Mouse (Mus musculus) left cerebral cortex, adult 8-10 months (tissue): ENCODE results near the gene Gm20388. TPM values are rescaled to one million over a fixed set of nuclear protein-coding genes. Genes with fewer than 3 reads are reported as not detected.

Source experiments
- DNase-seq, 2 experiments: peaks; one replicate each; pipeline ENCODE4 v3.0.0; 2022; ENCODE audit warnings: low spot score in 2 of 2
- total RNA-seq, 4 experiments: library from RNA; stranded (reverse); gene quantifications; 2 replicates each; pipeline ENCODE4 v1.2.4; 2022

Gene Gm20388
- total RNA-seq, 4 experiments from 2014 or later: 10.4 to 20.8 (median 16.4) TPM

DNA sequence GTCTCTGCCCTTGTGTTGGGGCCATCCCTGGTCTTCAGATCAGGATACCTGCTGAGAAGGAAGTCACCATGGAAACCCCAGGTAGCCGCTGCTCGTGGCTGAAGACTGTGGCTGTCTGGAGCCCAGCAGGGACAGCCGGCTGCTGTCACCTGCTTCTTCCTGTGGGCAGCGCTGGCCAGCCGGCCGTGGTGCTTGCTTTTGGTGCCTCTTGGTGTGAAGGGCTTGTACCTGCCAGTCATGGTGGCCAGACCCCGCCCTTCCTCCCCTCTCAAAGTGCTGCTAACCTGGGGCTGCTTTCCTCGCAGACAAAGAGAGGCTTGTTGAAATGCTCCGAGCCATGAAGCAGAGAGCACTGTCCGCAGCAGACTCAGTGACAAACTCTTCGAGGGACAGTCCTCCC lies 663.2 kb downstream of the Gm20388 start:
- peak in 1 of 2 experiments; percentile 9 for DNase-seq

DNA sequence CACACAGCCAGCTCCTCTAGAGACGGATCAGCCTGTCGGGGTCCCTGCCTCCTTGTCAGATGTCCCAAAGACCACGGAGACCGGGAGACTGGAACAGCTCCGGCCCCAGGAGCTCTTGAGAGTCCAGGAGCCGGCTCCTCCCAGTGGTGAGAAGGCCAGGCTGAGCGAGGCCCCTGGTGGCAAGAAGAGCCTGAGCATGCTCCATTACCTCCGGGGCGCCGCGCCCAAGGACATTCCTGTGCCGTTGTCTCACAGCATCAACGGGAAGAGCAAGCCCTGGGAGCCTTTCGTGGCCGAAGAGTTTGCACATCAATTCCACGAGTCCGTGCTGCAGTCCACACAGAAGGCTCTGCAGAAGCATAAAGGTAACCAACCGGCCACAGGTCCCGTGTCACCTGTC lies 664.3 kb downstream of the Gm20388 start:
- DNase-seq: peak in 1 of 2 experiments; percentile 10

- DNase-seq: no peak
These were observed 665.2 kb downstream of the Gm20388 start for GRCm38 (mm10) chr8:120575801-120576200.

DNA sequence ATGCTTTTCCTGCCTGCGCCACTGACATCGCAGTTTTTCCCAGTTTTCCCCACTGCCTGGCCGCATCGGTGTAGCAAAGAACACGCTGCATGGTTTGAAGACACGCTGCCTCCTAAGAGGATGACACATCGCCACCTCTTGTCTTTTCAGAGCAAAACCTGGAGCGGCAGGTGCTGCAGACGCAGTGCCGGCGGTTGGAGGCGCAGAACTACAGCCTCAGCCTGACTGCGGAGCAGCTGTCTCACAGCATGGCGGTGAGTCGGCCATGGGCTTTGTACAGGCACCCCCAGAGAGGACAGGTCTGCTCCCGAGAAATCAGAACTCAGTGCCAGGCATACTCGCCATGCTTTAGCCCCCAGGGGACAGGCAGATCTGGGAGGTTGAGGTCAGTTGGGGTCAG lies 667.2 kb downstream of the Gm20388 start:
- DNase-seq: no peak

DNA sequence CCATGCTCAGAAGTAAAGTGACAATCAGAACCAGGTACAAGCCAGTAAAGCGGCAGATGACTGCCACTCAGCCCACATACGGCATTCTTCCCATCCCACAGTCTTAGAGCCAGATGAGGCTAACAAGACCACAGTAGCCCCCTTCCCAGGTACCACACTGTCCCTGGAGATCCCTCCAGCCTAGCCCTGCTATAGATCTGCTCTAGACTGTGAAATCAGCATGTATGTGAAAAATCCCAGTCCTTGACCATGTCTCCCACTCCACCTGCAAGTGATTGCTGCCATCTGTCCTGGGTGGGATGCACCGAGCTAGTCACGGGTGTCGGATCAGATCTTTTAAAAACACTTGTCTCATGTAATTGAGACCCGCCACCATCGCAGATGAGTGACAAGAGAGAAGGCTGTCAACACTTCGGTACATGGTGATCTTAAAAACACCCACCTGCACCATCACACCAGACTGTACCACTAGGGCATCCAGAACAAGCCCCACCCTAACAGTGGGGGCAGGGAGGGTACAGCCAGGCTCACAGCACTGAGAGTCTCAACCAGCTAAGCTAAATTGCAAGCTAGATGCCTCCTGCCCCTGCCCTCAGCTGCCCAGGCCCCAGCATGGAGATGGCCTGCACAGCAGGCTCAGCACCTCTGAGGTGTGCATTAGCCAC lies 669.8 kb downstream of the Gm20388 start:
- no peak for DNase-seq

DNA sequence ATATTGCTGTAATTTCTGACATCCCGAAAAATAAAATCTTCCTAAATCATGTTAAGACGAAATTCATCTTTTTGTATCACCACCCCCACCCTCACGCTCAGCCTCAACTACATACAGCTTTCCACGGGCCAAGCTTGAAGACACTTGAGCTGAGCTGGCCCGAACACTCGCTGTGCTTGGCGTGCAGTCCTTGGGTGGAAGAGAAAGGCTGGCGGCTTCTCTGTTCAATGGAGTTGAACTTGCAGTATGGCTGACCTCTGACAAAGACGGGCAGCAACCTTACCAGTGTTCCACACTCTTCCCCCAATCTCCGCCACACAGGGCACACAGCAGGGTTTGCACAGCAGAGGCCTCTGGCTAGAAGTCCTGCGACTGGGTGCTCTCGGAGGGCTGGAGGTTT lies 670.7 kb downstream of the Gm20388 start:
- DNase-seq: no peak

- no peak for DNase-seq
These were observed 671.2 kb downstream of the Gm20388 start for GRCm38 (mm10) chr8:120581811-120582210.

DNA sequence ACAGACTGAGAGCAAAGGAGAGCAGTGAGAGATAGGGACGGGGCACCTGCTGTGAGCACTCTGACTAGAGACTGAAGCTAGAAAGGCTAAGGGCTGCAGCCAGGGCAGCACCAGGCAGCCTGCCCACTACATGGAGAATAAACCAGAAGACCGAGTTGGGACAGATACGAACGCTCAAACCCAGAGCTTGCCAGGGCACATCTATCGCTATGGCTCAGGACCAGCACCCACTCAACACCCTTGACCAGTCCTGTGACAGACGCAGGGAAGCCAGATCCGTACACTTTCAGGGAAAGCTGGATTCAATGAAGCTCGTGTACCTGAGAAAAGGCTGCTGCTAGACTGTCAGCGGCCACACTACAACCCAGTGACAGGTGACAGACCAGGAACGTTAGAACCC lies 674.9 kb downstream of the Gm20388 start:
- no peak for DNase-seq

- peak; percentile 97 to 99 for DNase-seq
These were observed 678.5 kb downstream of the Gm20388 start, which contains the start of gene Gins2 for GRCm38 (mm10) chr8:120588908-120589771. TSS of gene Gins2 (minus strand) at chr8:120589304.

DNA sequence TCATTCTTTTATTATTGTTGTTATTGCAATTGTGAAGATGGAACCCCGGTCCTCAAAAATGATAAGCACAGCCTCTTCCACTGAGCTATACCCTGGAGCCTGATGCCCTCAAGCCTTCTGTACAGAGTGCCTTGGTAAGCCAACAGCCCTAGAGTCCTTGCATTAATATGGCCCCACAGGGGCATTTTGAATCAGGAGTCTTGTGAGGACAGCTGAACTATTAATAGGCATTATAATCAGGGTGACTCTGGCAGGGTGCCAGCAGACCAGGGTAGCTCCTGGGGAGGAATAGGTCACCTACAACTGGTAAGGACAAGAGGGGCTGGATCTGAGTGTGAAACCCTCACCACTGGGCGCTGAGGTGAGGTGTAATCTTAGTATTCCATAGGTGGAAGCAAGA lies 679.3 kb downstream of the Gm20388 start:
- no peak for DNase-seq

DNA sequence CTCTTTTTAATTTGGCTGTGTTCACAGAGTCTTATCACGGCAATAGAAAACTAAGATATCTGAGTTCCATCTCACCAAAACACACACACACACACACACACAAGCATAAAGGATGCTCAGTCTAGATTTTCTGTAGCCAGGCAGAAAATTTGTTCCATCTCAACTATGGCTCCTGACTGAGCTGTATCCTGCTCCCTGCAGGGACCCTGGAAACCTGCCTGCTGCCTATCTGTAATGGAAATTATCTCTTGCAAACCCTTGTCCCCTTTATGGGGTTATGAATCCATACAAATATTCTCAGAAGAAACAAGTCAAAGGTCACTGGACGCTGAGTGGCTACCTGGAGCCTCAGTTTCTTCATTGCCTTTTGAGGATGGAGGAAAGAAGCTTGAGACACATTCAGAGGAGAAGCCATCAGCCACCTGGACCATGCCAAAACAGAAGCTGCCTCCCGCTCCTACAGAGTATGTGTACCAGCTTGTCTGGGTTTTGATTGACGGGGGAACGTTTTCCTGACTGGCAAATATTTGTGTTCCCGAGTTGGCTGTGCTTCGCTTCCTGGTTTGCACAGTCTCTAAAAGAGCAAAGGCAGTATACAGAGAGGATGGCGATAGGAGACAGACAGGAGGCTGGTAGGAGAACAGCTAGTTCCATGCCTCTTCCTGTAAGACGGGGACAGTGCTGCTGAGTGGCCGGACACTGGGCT lies 681.1 kb downstream of the Gm20388 start:
- DNase-seq: no peak

DNA sequence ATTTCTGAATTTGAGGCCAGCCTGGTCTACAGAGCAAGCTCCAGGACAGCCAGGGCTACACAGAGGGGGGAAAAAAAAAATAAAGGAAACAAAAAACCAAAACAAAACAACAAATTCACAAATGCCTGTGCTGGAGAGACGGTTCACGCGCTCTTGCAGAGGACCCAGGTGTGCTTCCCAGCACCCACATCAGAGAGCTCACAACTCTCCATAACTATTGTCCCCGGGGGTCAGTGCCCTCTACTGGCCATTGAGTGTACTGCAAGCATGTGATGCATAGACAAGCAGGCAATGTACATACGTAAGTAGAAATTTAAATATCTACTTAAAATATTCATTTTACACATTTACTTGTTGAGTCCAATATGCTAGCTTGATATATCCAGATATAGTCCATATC lies 683.9 kb downstream of the Gm20388 start:
- no peak for DNase-seq

DNA sequence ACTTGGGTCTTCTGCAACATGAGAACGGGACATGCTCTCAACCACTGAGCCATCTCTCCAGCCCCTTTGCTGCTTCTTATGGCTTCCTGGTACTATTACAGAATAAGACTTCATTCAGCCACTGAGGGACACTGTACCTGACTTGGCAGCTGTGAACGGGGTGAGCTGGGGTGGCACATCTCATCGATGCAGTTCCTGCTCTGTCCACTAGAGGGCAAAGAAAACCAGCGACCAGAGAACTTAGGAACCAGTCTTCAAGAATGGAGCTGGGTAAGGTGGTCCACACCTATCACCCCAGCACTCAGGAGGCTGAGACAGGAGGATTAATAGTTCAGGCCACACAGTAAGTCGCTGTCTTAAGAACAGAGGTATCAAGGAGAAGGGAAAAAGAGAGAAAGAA lies 685.3 kb downstream of the Gm20388 start:
- DNase-seq: no peak

DNA sequence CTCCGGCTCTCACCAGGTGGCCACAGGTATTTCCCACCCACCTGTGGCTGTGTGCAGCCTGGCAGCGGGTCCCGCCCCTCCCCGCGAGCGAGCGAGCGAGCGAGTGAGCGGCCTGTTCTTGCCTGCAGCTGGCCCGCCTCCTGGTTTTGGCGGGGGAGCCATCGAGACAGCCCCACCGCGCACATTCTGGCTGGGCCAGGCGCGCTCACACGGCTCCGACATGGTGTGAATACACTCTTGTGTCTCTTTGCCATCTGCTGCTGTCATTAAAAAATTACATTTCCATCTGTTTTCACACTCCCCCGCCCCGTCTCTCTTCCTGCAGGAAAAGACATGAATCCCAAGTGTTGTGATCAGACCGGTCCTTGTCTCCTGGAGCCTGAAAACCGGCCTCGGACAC lies 687.9 kb downstream of the Gm20388 start:
- DNase-seq: peak; percentile 54 to 92

- DNase-seq: peak; percentile 43 to 78
These were observed 688.9 kb downstream of the Gm20388 start for GRCm38 (mm10) chr8:120599504-120599903.

DNA sequence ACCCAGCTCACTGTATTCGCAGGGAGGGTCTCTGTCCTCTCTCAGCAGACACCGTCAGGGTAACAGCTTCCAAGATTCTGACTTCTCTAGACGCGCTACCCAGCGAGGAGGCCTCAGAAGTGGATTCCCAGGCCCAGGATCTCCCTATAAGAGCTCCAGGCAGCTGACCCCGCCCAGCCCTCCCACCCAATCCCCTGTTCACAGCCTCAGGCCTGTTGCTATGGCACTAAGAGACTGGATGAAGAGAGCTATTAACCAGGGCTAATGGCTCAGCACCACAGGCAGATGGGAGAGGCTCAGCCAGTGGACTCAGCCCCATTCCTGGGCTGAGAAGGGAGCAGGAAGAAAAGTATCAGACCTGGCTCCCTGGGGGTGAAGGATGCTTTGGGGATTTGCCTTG lies 692.0 kb downstream of the Gm20388 start:
- DNase-seq: no peak

DNA sequence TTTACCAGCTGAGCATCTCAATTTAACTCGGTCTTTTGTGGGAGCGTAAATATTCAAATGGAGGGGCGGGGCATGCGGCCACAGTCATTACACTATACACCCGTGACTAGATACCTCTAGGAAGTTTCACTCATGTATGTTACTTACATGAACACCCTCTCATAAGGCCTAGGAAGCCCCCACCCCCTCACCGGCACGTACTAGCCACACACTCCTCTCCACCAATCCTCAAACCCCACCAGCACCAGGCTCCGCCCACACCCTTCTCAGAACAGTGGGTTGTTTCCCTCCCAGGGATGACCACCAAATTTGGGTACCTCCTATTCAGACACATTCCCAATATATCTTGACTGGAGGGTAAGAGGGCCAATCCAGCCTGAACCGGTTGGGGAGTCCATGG lies 696.8 kb downstream of the Gm20388 start:
- no peak for DNase-seq

DNA sequence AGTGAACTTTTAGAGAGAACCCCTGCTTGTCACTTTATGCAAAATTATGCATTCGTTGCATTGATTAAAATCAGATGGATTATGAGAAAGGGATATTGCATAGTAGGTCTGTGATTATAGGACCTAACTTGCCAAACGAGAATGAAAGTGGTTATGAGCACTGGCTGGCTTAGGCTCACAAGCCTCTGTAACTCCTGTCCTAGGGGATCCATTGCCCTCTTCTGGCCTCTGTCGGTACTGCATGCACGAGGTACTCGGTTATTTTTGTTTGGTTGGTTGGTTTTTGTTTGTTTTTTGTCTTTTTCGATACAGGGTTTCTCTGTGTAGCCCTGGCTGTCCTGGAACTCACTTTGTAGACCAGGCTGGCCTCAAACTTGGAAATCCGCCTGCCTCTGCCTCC lies 697.2 kb downstream of the Gm20388 start:
- DNase-seq: peak in 1 of 2 experiments; percentile 77

GRCm38 (mm10) chr8:120610824-120611223 lies 700.2 kb downstream of the Gm20388 start:
- no peak for DNase-seq

DNA sequence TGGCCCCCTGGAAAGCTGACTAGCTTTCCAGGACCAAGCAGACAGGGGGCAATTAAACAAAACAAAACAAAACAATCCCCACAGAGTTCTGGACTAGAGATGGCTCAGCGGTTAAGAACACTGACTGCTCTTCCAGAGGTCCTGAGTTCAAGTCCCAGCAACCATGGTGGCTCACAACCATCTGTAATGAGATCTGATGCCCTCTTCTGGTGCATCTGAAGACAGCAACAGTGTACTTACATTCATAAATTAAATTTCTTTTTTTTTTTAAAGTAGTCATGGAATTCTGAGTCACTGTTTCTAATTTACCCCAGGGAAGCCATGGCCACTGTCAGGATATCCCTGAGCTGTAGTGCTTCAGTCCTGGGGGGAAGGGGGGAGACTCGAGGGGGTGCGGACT lies 703.9 kb downstream of the Gm20388 start:
- DNase-seq: no peak

DNA sequence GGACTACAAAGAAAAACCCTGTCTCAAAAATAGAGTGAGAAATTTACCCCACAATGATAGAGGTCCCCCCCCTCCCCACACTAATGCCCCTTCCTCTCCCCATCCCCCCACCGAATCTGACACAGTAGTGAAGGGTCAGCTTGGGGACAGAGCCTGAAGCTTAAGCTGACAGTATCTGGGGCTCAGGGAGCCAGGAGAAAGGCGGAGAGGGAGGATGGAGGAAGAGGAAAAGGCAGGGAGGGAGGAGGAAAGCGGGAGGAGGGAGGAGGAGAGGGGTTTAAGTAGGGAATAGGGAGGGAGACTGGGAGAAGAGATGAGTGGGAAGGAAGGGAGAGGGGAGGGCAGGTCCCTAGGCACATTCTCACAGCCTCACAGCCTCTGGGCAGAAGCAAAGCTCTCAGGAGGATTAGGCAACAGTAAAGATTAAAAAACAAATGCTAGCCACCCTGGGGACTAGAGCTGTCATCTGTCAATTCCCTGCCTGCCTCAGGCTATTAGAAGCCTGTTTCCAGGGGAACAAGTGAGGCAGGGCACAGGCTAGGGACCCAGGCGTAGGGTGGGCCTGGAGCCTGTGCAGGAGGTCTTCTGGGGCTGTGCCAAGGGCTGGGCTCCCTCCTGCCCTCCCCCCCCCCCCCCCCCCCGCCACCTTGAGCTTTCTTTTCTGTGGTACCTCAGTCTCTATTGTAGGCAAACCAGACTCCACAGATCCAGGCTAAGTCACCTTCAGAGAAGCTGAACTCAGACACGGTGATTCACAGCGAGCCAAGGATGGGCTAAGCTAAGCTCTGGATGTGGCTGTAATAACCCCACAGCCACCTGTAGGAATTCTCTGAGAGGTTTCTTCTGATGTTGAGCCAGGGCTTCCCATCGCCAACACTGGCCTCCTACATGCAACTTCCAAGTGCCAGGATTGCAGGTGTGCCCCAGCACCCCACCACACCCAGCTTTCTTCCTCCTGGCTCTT lies 706.3 kb downstream of the Gm20388 start:
- no peak for DNase-seq
